Comparison of ENCODE assay signal across 10 mouse cellular contexts in genomic region chr12:56521106-56521840, GRCm38 (mm10). TPM values are rescaled to one million over a fixed set of nuclear protein-coding genes. Genes with fewer than 3 reads are reported as not detected.
DNase-seq lines count a peak whose midpoint lies in the region; ATAC-seq and TF ChIP-seq lines count a peak whose summit lies in the region.
"Had no signal": no experiment of that assay in that cellular context is flagged by ENCODE, and none has a peak within 500 bp of the region (broad histone marks: within the 10 kb centered on the region; RNA-seq: fewer than 3 reads in every experiment).

No protein-coding gene starts in this region.

- peak overlapping the region; percentile 50 for H3K4me2 ChIP-seq in lung, embryonic 15.5 days
- H3K4me2 ChIP-seq in limb, embryonic 14.5 days (replicated peaks; ENCODE audit: low read depth, low read length, severe bottlenecking) = 0 out of 2 replicates have a peak overlapping the region, but pooled peaks have one; percentile 23

- no peaks in the 10 kb centered on the region for H3K36me3 ChIP-seq in heart, embryonic 10.5 days
- no peaks in the 10 kb centered on the region for H3K36me3 ChIP-seq in lung, embryonic 15.5 days
- H3K36me3 ChIP-seq in limb, embryonic 14.5 days (ENCODE audit: control insufficient read depth, insufficient read depth, low read length) = no peaks in the 10 kb centered on the region

- intact Hi-C loops in heart, postnatal 36 days (cut with DNase I) = no loop called here

- H3K27me3 ChIP-seq in heart, embryonic 10.5 days (ENCODE audit: insufficient read depth, poor library complexity, severe bottlenecking) = peaks cover 93% of the 10 kb centered on the region
- peaks cover 80% of the 10 kb centered on the region for H3K27me3 ChIP-seq in lung, embryonic 15.5 days
- peaks cover 90% of the 10 kb centered on the region for H3K27me3 ChIP-seq in limb, embryonic 14.5 days (ENCODE audit: control insufficient read depth, insufficient read depth, low read length)

- peak; percentile 29; the same call in 1 of the 2 replicates for ATAC-seq in lung, embryonic 15.5 days (ENCODE audit: borderline replicate concordance, extremely low read depth, low FRiP score, low TSS enrichment)
- no peak for ATAC-seq in limb, embryonic 14.5 days (ENCODE audit: low FRiP score, low read depth)

- peaks cover 11% of the 10 kb centered on the region; the same call in 1 of the 2 replicates for H3K4me1 ChIP-seq in heart, embryonic 10.5 days
- no peaks in the 10 kb centered on the region for H3K4me1 ChIP-seq in lung, embryonic 15.5 days
- 0 out of 2 replicates have a peak, but pooled peaks cover 4% of the 10 kb centered on the region for H3K4me1 ChIP-seq in limb, embryonic 14.5 days (ENCODE audit: control insufficient read depth, insufficient read depth, low read length)

- H3K9me3 ChIP-seq in heart, embryonic 10.5 days = no peaks in the 10 kb centered on the region
- H3K9me3 ChIP-seq in lung, embryonic 15.5 days = no peaks in the 10 kb centered on the region
- no peaks in the 10 kb centered on the region for H3K9me3 ChIP-seq in limb, embryonic 14.5 days (ENCODE audit: control insufficient read depth, low read length)

- H3K4me3 ChIP-seq in heart, embryonic 10.5 days = peak overlapping the region; percentile 46
- peak overlapping the region; percentile 42 for H3K4me3 ChIP-seq in lung, embryonic 15.5 days
- 0 out of 2 replicates have a peak overlapping the region, but pooled peaks have one; percentile 10 for H3K4me3 ChIP-seq in limb, embryonic 14.5 days (replicated peaks; ENCODE audit: low read length)

- H3K27ac ChIP-seq in heart, embryonic 10.5 days = no peak overlapping the region
- H3K27ac ChIP-seq in lung, embryonic 15.5 days = peak overlapping the region; percentile 93
- H3K27ac ChIP-seq in limb, embryonic 14.5 days (replicated peaks; ENCODE audit: low read depth, low read length) = no peak overlapping the region

- H3K9ac ChIP-seq in lung, embryonic 15.5 days = peak overlapping the region; percentile 64
- no peak overlapping the region for H3K9ac ChIP-seq in limb, embryonic 14.5 days (ENCODE audit: low read depth, low read length, severe bottlenecking)

- TF ChIP-seq POLR2A in limb, embryonic 14.5 days (IDR thresholded peaks at IDR 0.05; ENCODE audit: borderline replicate concordance, extremely low read depth, insufficient read depth, insufficient read length) = no peak

- no peak for DNase-seq in heart, embryonic 10.5 days (ENCODE audit: low spot score)
- DNase-seq in heart, postnatal 36 days = no peak
- no peak for DNase-seq in lung, postnatal 36 days
- DNase-seq in limb, embryonic 14.5 days (ENCODE audit: low spot score) = no peak
- DNase-seq in retina, postnatal 1 day = peak; percentile 62
- no peak for DNase-seq in cerebellum, postnatal 36 days
- no peak for DNase-seq in urinary bladder, postnatal 4 days (ENCODE audit: low spot score in 2 of 2)

- 2% methylated on average over 33 of the region's 33 CpGs for WGBS in heart, embryonic 10.5 days
- 2% methylated on average over 33 of the region's 33 CpGs for WGBS in lung, embryonic 15.5 days
- WGBS in limb, embryonic 14.5 days = 1% methylated on average over 33 of the region's 33 CpGs

RNA-seq across cellular contexts. Expression of gene Nkx2-1, which starts 15.4 kb away (rescaled TPM):
- polyA plus RNA-seq in heart, embryonic 10.5 days (2016; fragmentation: Nextera tagmentation; extraction: Ambion mirVana) = 1.9 TPM in 1 of 2 replicates, not detected in the other
- not detected for total RNA-seq in heart, postnatal 36 days (2021)
- polyA plus RNA-seq in lung, embryonic 15.5 days (2015; fragmentation: Nextera tagmentation; extraction: Ambion mirVana) = 84.7 and 87.6 TPM in 2 replicates
- polyA plus RNA-seq in limb, embryonic 14.5 days (2012; rRNA removed) = 0.20 TPM in 1 of 2 replicates, not detected in the other
- not detected in 2 replicates for polyA plus RNA-seq in limb, embryonic 14.5 days (2014; fragmentation: Nextera tagmentation; extraction: Ambion mirVana)
- total RNA-seq: monocyte, adult 5-6 weeks had no signal
- polyA plus RNA-seq: small intestine, adult 2 months had no signal

Comparison
In these comparisons a context has a peak if more than half of its experiments do, and no peak if none do; other contexts are left out.
1. RNA of gene Nkx2-1, which starts 15.4 kb away (polyA plus RNA-seq): 84.7 to 87.6 TPM in lung, embryonic 15.5 days; 1.9 TPM in heart, embryonic 10.5 days and 0.20 TPM in limb, embryonic 14.5 days; every median in the first group is over 10 times any median in the second.
2. Peak in every context shown above with its lines, with median percentiles within 50 percentile points of each other: H3K4me3 ChIP-seq.